Mouse (Mus musculus) kidney, postnatal 25 days (tissue): ENCODE measurements around the gene Bcas3.
"Not testable (repeated sequence)": the region's sequence is repeated elsewhere in the genome, so short reads cannot be mapped to it uniquely, and the experiment has no call there.

ENCODE experiments used
- DNase-seq, 2 experiments: peaks; one replicate each; pipeline ENCODE4 v3.0.0; 2021; ENCODE audit warnings: mixed read lengths in 2 of 2

The Bcas3 gene

GRCm38 (mm10) chr11:85485197-85485940, 132.4 kb downstream of the Bcas3 start:
- DNase-seq: no peak

- peak in 1 of 2 experiments; percentile 7 for DNase-seq
These were observed 134.5 kb downstream of the Bcas3 start for GRCm38 (mm10) chr11:85487501-85487900.

GRCm38 (mm10) chr11:85492231-85492630, 139.3 kb downstream of the Bcas3 start:
- peak; percentile 74 to 89 for DNase-seq

GRCm38 (mm10) chr11:85492666-85493065, 139.7 kb downstream of the Bcas3 start:
- no peak for DNase-seq

- DNase-seq: no peak
These were observed 146.6 kb downstream of the Bcas3 start for GRCm38 (mm10) chr11:85499561-85499960.

- DNase-seq: no peak
These were observed 149.1 kb downstream of the Bcas3 start for GRCm38 (mm10) chr11:85502031-85502430.

GRCm38 (mm10) chr11:85504812-85505211, 151.8 kb downstream of the Bcas3 start:
- DNase-seq: not testable (repeated sequence)

GRCm38 (mm10) chr11:85505811-85506210, 152.8 kb downstream of the Bcas3 start:
- no peak for DNase-seq

GRCm38 (mm10) chr11:85509334-85509733, 156.4 kb downstream of the Bcas3 start:
- no peak for DNase-seq

- no peak for DNase-seq
These were observed 158.4 kb downstream of the Bcas3 start for GRCm38 (mm10) chr11:85511270-85511904.

GRCm38 (mm10) chr11:85516724-85517123, 163.8 kb downstream of the Bcas3 start:
- DNase-seq: no peak

GRCm38 (mm10) chr11:85518025-85518756, 165.2 kb downstream of the Bcas3 start:
- DNase-seq: peak in 1 of 2 experiments; percentile 47

GRCm38 (mm10) chr11:85520236-85520635, 167.3 kb downstream of the Bcas3 start:
- peak in 1 of 2 experiments; percentile 40 for DNase-seq

GRCm38 (mm10) chr11:85520996-85521395, 168.0 kb downstream of the Bcas3 start:
- DNase-seq: peak; percentile 43 to 75

- DNase-seq: peak; percentile 29 to 65
These were observed 170.7 kb downstream of the Bcas3 start for GRCm38 (mm10) chr11:85523646-85524045.

GRCm38 (mm10) chr11:85524186-85524585, 171.2 kb downstream of the Bcas3 start:
- peak; percentile 79 to 88 for DNase-seq

- peak; percentile 85 to 88 for DNase-seq
These were observed 172.0 kb downstream of the Bcas3 start for GRCm38 (mm10) chr11:85524841-85525500.

- DNase-seq: no peak
These were observed 172.5 kb downstream of the Bcas3 start for GRCm38 (mm10) chr11:85525501-85525885.

GRCm38 (mm10) chr11:85525979-85526775, 173.2 kb downstream of the Bcas3 start:
- DNase-seq: peak in 1 of 2 experiments; percentile 30

GRCm38 (mm10) chr11:85527261-85527660, 174.3 kb downstream of the Bcas3 start:
- no peak for DNase-seq

- DNase-seq: no peak
These were observed 176.7 kb downstream of the Bcas3 start for GRCm38 (mm10) chr11:85529531-85530285.
